Mouse (Mus musculus) embryonic facial prominence, embryonic 13.5 days (tissue): ENCODE measurements around the gene Atp6v1fnb. TPM values are rescaled to one million over a fixed set of nuclear protein-coding genes. Genes with fewer than 3 reads are reported as not detected.
A peak's percentile ranks its signal among the peaks of the same experiment; 100 is the strongest.

ENCODE experiments used
- ATAC-seq: fragments of 200-750 bp; cut with Nextera tagmentation; 2 replicates; pipeline ENCODE4 v1.8.0; 2017; ENCODE audit warnings: low read depth; ENCODE audit not compliant: insufficient number of reproducible peaks, insufficient read depth, low FRiP score, low TSS enrichment
- H3K27ac ChIP-seq: fragments of 300-500 bp; sonication (generic); 2 replicates; pipeline ENCODE4 v1.5.1; 2015; ENCODE audit warnings: moderate library complexity, mild to moderate bottlenecking, inconsistent platforms
- H3K27me3 ChIP-seq: fragments of 300-500 bp; sonication (generic); 2 replicates; pipeline ENCODE4 v1.6.1; 2015; ENCODE audit warnings: mild to moderate bottlenecking, inconsistent platforms
- H3K36me3 ChIP-seq: fragments of 300-500 bp; sonication (generic); 2 replicates; pipeline ENCODE4 v1.6.1; 2015; ENCODE audit warnings: mild to moderate bottlenecking, inconsistent platforms
- H3K4me1 ChIP-seq: fragments of 300-500 bp; sonication (generic); 2 replicates; pipeline ENCODE4 v1.6.1; 2015; ENCODE audit warnings: inconsistent platforms
- H3K4me2 ChIP-seq: fragments of 300-500 bp; sonication (generic); 2 replicates; pipeline ENCODE4 v1.6.1; 2015; ENCODE audit warnings: moderate library complexity, mild to moderate bottlenecking, inconsistent platforms
- H3K4me3 ChIP-seq: fragments of 300-500 bp; sonication (generic); 2 replicates; pipeline ENCODE4 v1.5.1; 2015; ENCODE audit warnings: mild to moderate bottlenecking, inconsistent platforms
- H3K9ac ChIP-seq: fragments of 300-500 bp; sonication (generic); 2 replicates; pipeline ENCODE4 v1.6.1; 2015; ENCODE audit warnings: mild to moderate bottlenecking, inconsistent platforms
- H3K9me3 ChIP-seq: fragments of 300-500 bp; sonication (generic); 2 replicates; pipeline ENCODE4 v1.6.1; 2016; ENCODE audit warnings: inconsistent platforms
- WGBS: fragments of 180-500 bp; shearing (Covaris S2); methylation state at CpG from one replicate; pipeline ENCODE4 v1.1.7; 2015; ENCODE audit warnings: mixed read lengths; 5-methylcytosine and 5-hydroxymethylcytosine counted together
- polyA plus RNA-seq: library from polyadenylated mRNA; unstranded; fragments of >200 nt; fragmentation: Nextera tagmentation; extraction: Ambion mirVana; gene quantifications from 2 replicates; pipeline ENCODE4 v1.2.1, GENCODE M21; 2015

Gene Atp6v1fnb
- polyA plus RNA-seq, 1 experiment from 2014 or later = 0.32 TPM

- Histone ChIP-seq H3K4me2 (peak overlapping the region; percentile 86), H3K9me3 (no peaks in the 10 kb centered on the region), H3K36me3 (peaks cover 21% of the 10 kb centered on the region), H3K27me3 (peaks cover 39% of the 10 kb centered on the region), H3K4me1 (peaks cover 65% of the 10 kb centered on the region), H3K9ac (peak overlapping the region; percentile 79), H3K4me3 (peak overlapping the region; percentile 60), H3K27ac (peak overlapping the region; percentile 88)
- peak; percentile 18; the same call in 1 of the 2 replicates for ATAC-seq
- WGBS = 5% methylated on average over 13 of the region's 13 CpGs
Observed at GRCm38 (mm10) chr6:29434911-29435691, 36.1 kb upstream of the Atp6v1fnb start.

DNA sequence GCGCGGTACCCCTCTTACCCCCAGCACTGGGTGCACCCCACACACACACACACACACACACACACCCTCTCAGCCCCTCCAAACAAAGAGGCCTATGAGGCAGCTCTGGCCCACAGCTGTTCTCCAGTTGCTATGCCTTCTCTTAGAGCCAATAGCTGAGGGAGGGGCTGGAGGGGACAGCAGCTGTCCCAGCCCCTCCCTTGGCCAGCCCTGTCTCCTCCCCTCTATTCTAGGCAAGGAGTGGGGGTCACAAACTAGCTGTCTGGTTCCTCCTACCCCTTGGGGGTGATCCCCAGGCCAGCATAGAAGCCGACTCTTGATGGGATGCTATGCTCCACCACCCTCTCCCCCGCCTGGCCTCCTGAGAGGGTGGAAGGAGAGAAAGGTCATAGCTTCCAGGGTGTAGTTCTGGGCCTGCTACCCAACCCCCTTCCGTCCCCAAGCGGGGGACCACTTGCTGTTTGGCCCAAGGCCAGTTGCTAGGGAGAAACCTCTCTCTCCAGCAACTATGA lies 35.2 kb upstream of the Atp6v1fnb start:
- peaks cover 30% of the 10 kb centered on the region for H3K36me3 ChIP-seq
- peak overlapping the region; percentile 60 for H3K4me3 ChIP-seq
- H3K27ac ChIP-seq = peak overlapping the region; percentile 88
- peak overlapping the region; percentile 79 for H3K9ac ChIP-seq
- H3K27me3 ChIP-seq = peaks cover 35% of the 10 kb centered on the region
- peaks cover 59% of the 10 kb centered on the region for H3K4me1 ChIP-seq
- H3K4me2 ChIP-seq = peak overlapping the region; percentile 86
- ATAC-seq = peak; percentile 50; the same call in 1 of the 2 replicates
- no peaks in the 10 kb centered on the region for H3K9me3 ChIP-seq
- WGBS = 13% methylated on average over 6 of the region's 6 CpGs

DNA sequence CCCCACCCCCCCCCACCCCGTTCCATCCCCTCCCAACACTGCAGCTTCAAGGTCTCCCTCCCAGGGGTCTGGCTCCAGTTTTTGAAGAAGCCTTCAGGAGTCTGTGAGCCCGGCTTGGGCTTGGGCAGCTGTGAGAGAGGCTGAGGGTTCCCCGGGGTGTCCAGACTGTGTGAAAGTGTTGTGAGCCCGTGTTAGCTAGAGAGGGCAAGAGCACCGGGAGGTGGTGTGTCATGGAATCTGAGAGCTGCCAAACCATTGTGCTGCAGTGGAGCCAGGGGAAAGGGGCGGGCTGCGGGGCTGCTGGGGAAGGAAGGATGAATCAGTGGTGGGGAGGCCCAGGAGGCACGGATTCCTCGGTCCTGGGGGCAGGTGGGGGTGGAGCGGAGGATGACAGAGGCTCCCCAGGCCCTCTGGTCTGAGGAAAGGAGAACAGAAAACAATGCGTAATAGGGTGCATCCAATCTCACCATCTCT lies 34.7 kb upstream of the Atp6v1fnb start:
- peaks cover 33% of the 10 kb centered on the region for H3K36me3 ChIP-seq
- no peak for ATAC-seq
- peak overlapping the region; percentile 60 for H3K4me3 ChIP-seq
- H3K27me3 ChIP-seq = peaks cover 34% of the 10 kb centered on the region
- peaks cover 54% of the 10 kb centered on the region for H3K4me1 ChIP-seq
- peak overlapping the region; percentile 86 for H3K4me2 ChIP-seq
- peak overlapping the region; percentile 79 for H3K9ac ChIP-seq
- WGBS = 6% methylated on average over 11 of the region's 11 CpGs
- no peaks in the 10 kb centered on the region for H3K9me3 ChIP-seq
- peak overlapping the region; percentile 88 for H3K27ac ChIP-seq

DNA sequence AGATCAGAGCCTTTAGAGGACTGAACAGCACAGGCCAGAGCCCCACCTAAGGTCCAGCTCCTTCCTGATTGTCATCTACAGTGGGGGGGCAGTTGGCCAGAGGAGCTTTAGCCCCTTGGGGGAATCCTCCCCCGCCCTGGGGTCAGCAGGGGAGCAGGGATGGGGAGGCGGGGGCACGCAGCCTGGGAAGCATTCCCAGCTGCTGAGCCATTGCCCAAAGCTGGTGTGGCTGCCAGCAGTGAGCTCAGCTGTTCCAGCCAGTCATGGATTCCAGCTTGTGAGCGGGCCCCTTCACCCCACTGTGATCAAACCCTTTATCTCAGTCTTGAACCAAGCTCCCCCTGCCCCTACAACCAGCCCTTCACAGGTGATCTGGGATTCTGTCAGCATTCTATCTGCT lies 32.0 kb upstream of the Atp6v1fnb start:
- Histone ChIP-seq H3K4me1 (peaks cover 31% of the 10 kb centered on the region), H3K36me3 (peaks cover 60% of the 10 kb centered on the region), H3K4me2 (no peak overlapping the region), H3K9me3 (no peaks in the 10 kb centered on the region), H3K27me3 (peaks cover 8% of the 10 kb centered on the region), H3K4me3 (no peak overlapping the region), H3K9ac (no peak overlapping the region), H3K27ac (no peak overlapping the region)
- ATAC-seq = no peak
- 83% methylated on average over 4 of the region's 4 CpGs for WGBS

DNA sequence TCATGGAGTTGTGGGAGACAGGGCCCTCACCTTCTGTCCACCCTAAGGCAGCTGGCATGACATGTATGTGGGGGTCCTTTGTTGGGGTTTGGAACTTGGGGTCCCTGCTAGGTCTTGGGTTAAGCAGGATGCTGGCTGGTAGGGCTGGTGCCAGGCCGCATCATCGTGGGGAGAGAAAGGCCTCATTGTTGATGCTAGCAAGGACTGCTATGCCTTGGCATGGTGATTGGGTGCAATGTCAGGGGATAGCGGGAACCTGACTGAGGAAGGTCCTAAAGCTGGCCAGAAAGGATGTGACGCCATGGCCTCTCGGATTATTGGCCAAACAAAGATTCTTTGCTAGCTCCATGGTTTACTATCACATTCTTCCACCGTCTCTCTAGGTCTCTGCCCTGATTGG lies 31.4 kb upstream of the Atp6v1fnb start:
- Histone ChIP-seq H3K27ac (no peak overlapping the region), H3K36me3 (peaks cover 64% of the 10 kb centered on the region), H3K4me3 (no peak overlapping the region), H3K9me3 (no peaks in the 10 kb centered on the region), H3K4me2 (no peak overlapping the region), H3K27me3 (0 out of 2 replicates have a peak, but pooled peaks cover 3% of the 10 kb centered on the region), H3K4me1 (peaks cover 26% of the 10 kb centered on the region), H3K9ac (no peak overlapping the region)
- no peak for ATAC-seq
- WGBS = 92% methylated on average over 6 of the region's 6 CpGs

DNA sequence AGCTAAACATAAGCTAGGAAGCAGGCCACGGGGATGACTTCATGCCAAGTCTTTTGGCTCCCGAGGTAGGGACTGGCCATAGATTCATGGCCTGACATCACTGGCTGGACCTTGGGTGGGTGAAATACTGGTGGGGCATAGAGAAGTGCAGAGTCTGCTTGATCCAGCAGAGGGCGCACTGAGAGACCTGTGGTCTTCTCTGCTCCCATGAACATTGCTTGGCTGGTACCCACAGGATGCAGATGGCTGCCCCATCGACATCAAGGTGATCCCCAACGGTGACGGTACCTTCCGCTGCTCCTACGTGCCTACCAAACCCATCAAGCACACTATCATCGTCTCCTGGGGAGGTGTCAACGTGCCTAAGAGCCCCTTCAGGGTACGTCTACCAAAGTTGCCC lies 26.5 kb upstream of the Atp6v1fnb start:
- Histone ChIP-seq H3K36me3 (peaks cover 94% of the 10 kb centered on the region), H3K27me3 (no peaks in the 10 kb centered on the region), H3K4me3 (no peak overlapping the region), H3K4me1 (no peaks in the 10 kb centered on the region), H3K27ac (no peak overlapping the region), H3K9ac (no peak overlapping the region), H3K4me2 (no peak overlapping the region), H3K9me3 (no peaks in the 10 kb centered on the region)
- 71% methylated on average over 11 of the region's 11 CpGs for WGBS
- no peak for ATAC-seq

- H3K9ac ChIP-seq = no peak overlapping the region
- no peaks in the 10 kb centered on the region for H3K4me1 ChIP-seq
- 87% methylated on average over 7 of the region's 7 CpGs for WGBS
- ATAC-seq = no peak
- no peak overlapping the region for H3K4me2 ChIP-seq
- H3K4me3 ChIP-seq = no peak overlapping the region
- H3K9me3 ChIP-seq = no peaks in the 10 kb centered on the region
- no peak overlapping the region for H3K27ac ChIP-seq
- no peaks in the 10 kb centered on the region for H3K27me3 ChIP-seq
- H3K36me3 ChIP-seq = peaks cover 90% of the 10 kb centered on the region
Observed at GRCm38 (mm10) chr6:29445354-29445753, 25.9 kb upstream of the Atp6v1fnb start.

GRCm38 (mm10) chr6:29449858-29450257 lies 21.4 kb upstream of the Atp6v1fnb start:
- Histone ChIP-seq H3K4me3 (no peak overlapping the region), H3K9me3 (no peaks in the 10 kb centered on the region), H3K36me3 (peaks cover 91% of the 10 kb centered on the region), H3K27me3 (no peaks in the 10 kb centered on the region), H3K27ac (no peak overlapping the region), H3K9ac (no peak overlapping the region), H3K4me1 (no peaks in the 10 kb centered on the region), H3K4me2 (no peak overlapping the region)
- no peak for ATAC-seq
- 34% methylated on average over 4 of the region's 4 CpGs for WGBS

DNA sequence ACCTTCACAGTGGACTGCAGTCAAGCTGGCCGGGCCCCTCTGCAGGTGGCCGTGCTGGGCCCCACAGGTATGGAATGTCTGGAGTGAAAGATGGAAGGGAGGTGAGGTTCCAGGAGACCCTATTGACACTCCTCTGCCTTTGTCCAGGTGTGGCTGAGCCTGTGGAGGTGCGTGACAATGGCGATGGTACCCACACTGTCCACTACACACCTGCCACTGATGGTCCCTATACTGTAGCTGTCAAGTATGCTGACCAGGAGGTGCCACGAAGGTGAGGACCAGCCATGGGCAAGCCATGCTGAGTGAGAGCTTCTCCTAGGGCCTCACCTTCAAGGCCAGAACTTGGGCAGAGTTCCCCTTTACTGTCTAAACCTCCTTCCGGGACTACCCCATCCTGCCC lies 20.6 kb upstream of the Atp6v1fnb start:
- no peaks in the 10 kb centered on the region for H3K27me3 ChIP-seq
- no peak overlapping the region for H3K4me2 ChIP-seq
- no peak for ATAC-seq
- H3K4me3 ChIP-seq = no peak overlapping the region
- peaks cover 91% of the 10 kb centered on the region for H3K36me3 ChIP-seq
- no peaks in the 10 kb centered on the region for H3K9me3 ChIP-seq
- H3K4me1 ChIP-seq = no peaks in the 10 kb centered on the region
- no peak overlapping the region for H3K9ac ChIP-seq
- no peak overlapping the region for H3K27ac ChIP-seq
- WGBS = 93% methylated on average over 6 of the region's 6 CpGs

- Histone ChIP-seq H3K4me1 (no peaks in the 10 kb centered on the region), H3K9me3 (no peaks in the 10 kb centered on the region), H3K36me3 (peaks cover 45% of the 10 kb centered on the region), H3K27me3 (no peaks in the 10 kb centered on the region), H3K4me3 (no peak overlapping the region), H3K9ac (no peak overlapping the region), H3K4me2 (no peak overlapping the region), H3K27ac (no peak overlapping the region)
- 59% methylated on average over 7 of the region's 7 CpGs for WGBS
- ATAC-seq = no peak
Observed at GRCm38 (mm10) chr6:29461502-29461901, 9.7 kb upstream of the Atp6v1fnb start.

DNA sequence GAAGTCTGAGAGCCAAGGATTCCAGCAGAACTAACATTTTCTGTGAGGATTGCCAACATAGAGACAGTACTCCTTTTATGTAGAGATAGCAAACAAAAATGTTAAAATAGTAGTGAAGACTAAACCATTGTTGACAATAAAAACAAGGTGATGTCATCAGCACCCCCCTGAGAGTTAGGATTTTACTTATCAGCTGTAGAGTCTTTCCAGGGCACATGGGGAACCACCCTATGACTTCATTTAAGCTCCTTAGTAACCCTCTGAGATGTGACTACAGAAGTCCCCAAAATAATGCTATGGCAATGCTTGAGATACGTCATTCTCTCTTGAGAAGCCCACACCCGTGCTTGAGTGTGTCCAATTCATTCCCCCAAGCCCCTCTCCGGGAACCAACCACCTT lies 7.8 kb upstream of the Atp6v1fnb start:
- Histone ChIP-seq H3K4me3 (no peak overlapping the region), H3K9me3 (no peaks in the 10 kb centered on the region), H3K4me2 (no peak overlapping the region), H3K27me3 (no peaks in the 10 kb centered on the region), H3K36me3 (peaks cover 26% of the 10 kb centered on the region), H3K27ac (no peak overlapping the region), H3K9ac (no peak overlapping the region), H3K4me1 (peaks cover 2% of the 10 kb centered on the region)
- ATAC-seq = no peak
- WGBS = 81% methylated on average over 3 of the region's 3 CpGs
